Mouse (Mus musculus): ENCODE measurements around the gene Poc1a. TPM values are rescaled to one million over a fixed set of nuclear protein-coding genes. Genes with fewer than 3 reads are reported as not detected.
A peak's percentile ranks its signal among the peaks of the same experiment; 100 is the strongest.

Gene Poc1a
- total RNA-seq (2021) (1 to 10 TPM; 3.4 to 5.4 TPM), polyA plus RNA-seq (2012; rRNA removed) (5.4 and 7.1 TPM in 2 replicates)
- long read RNA-seq, partial matches to known transcripts, result 0 of 4 reads
- long read RNA-seq, other reads (novel, unspliced or antisense), result 1 of 4 reads

GRCm38 (mm10) chr9:106280808-106281544 is at the start of gene Poc1a:
Gene Poc1a, plus strand, starts transcription at chr9:106281061.
- peak; percentile 94 for DNase-seq

GRCm38 (mm10) chr9:106231220-106231619 is 49.6 kb upstream of the Poc1a start:
- DNase-seq, result peak; percentile 22

DNA sequence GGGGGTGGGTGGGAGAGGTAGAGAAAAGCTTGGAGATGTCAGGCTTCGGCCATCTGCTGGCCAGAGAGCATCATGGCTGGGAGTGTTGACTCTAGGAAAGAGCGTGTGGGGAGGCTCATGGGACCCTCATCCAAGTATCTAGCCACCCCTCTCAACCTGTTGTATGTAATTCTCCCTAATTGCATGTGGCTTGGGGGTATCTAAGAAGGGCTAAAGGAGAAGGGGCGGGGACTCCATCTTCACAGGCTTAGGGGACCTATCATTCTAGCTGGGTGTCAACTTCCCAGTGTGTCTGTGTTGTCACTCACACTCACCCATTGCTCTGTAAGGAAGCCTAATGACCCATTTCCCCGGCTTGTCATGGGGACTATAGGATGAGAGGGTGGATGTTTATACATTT is 49.0 kb upstream of the Poc1a start:
- DNase-seq, result no peak

DNA sequence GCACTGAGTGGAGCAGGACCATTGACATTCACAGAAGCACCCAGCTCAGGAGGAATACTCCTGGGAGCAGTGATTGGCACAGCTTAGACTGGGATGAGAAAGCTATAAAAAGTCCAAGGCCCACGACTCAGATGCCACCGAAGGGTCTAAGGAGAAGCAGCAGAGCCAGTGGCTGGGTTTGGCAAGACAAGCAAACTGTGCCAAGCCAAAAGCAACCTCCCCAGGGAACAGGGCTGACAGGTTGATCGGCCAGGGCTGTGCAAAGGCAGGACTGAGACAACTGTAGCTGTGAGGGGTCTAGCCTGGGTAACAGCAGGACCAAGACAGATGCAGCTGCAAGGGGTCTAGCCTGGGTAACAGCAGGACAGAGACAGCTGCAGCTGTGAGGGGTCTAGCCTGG is 47.9 kb upstream of the Poc1a start:
- DNase-seq, result no peak

DNA sequence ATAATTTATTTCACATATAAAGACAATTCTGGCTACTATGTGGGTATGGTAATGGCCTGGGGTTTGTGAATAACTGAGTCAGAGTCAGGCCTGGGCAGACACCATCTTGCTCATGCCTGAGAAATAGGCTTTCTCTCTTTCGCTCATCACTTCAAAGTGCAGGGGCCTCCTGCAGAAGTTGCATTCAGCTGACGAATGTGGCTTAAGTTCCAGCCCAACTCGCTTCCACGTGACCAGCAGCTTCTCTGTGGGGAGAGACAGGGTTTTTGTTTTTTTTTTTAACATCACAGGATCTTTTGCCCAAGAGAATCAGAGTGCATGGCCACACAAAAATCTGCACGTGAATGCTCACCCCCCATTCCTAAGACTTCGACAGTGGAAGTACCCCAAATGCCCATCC is 46.9 kb upstream of the Poc1a start:
- DNase-seq, result no peak

DNA sequence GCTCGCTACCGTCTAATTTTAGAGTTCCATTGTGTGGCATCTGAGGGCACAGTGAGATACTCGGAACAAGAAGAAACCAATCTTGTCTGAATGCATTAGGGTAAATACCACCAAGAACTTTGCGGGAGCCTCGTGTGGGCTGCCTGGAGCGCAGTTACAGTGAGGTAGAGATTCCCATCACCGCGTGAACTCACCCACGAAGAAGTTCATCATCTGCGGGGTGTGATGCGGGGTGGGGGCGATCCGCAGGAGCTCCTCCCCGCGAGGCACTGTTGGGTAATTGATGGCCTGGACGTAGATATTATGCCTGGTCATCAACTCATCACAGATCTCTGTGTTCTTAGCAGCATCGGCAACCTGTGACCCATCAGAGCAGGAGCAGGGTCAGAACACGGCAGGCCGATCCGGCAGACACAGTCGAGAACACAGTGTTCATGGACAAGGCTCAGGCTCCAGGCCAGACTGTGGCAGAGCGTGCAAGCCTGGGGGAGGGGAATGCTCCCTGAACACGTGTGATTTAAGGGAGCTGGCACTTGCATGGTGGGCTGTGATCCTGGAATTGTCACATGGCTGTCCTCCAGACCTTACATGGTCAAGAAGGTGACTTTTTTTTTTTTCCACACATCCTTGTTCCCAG is 45.5 kb upstream of the Poc1a start:
- no peak for DNase-seq

DNA sequence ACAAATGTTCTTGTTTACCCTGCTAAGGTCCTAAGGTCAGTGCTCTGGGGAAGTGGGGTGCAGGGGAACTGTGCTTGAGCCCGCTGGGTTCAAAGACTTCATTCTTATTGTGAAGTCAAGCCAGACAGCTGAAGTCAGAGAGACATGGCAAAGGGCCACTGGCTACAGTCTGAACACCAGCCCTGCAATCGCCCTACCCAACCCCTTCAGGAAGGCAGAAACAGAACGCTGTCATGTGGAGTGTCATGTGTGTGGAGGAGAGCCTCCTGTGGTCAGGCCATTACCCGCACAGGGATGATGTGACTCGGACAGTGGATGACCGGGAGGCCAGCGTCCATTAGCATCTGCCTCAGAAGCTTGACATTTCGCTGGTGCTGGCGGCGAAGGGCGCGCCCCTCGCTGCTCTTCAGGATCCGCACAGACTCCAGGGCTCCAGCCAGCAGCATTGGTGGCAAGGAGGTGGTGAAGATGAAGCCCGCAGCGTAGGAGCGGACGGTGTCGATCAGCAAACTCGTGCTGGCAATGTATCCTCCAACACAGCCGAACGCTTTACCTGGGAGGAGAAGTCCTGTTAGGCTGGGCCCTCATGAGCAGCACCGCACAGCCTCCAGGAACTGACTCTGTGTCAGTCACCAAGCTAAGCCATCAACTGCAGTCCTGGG is 44.6 kb upstream of the Poc1a start:
- peak; percentile 42 for DNase-seq

- DNase-seq, result no peak
These were observed 44.0 kb upstream of the Poc1a start for GRCm38 (mm10) chr9:106236818-106237211.

DNA sequence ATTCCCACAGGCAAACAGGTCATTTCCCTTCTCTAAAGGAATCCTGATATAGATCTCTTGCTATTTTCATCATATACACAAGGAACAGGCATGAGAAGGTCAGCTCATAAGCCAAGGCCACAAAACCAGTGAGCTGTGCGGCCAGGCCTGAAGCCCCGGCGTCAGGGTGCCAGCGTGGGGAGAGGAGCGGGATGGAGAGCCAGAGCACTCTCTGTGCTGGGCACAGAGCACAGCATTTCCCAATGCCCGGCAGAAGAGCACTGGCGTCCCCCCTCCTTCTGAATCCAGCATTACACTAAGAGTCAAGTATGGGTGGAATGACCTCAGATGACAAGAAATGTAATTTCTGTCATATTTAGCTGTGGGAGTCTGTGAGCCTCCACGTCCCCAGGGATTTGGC is 43.5 kb upstream of the Poc1a start:
- DNase-seq, result peak; percentile 51

- DNase-seq, result peak; percentile 18
These were observed 43.0 kb upstream of the Poc1a start for GRCm38 (mm10) chr9:106237878-106238277.

DNA sequence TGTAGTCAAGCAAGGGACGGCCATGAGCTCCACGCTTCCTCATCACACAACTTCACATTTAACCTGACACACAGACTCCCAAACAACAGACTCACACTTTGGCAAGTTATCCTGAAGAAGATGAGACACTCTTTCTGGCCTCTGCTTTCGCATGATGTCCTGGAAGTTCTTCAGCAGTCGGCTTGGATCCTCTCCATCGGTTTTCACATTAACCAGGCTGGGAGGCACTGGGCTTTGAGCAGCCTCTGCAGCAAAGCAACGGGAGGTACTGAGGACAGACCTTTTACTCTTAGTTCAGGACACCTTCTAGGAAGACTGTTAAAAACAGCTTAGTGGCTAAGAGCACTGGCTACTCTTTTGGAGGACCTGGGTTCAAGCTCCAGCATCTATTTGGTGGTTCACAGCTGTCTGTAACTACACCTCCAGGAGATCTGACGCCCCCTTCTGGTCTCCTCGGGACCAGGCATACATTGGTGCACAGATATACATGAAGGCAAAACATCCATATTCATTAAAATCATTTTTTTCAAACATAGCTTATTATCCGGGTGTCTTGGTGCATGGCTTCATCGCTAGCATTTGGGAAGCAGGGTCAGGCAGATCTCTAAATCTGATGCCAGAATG is 39.2 kb upstream of the Poc1a start:
- DNase-seq, result no peak

DNA sequence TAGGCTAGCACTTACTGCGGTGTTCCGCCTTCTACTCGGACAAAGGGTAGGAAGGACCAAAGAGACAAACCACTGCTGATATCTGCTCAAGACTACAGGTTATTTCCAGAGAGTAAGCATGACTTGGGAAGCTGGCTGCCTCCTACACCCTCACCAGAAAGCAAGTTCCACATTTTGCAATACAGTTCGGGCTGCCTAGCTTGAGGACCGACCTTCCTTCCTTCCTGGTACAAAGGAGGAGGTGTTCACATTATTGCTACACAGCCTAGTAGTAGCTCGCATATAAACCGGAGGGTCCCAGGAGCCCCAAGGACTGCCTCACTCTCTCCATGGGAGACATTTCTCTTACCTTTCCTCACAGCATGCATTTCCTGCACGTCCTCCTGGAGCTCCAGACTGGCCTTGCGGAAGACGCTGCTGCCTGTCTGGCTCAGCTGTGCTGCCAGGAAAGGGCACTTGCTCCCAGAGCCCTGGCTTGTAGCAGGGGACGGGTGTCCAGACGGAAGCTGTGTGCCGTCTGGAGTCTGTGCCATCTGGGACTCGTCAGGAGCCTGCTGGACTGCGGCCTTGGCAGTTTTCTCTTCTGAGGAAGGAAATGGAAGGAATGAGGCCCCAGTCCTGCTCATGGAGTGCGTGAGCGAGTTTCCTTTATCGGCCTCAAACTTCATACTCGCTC is 37.9 kb upstream of the Poc1a start:
- peak; percentile 64 for DNase-seq

- no peak for DNase-seq
These were observed 31.3 kb upstream of the Poc1a start for GRCm38 (mm10) chr9:106249550-106249949.

- peak; percentile 40 for DNase-seq
These were observed 30.6 kb upstream of the Poc1a start for GRCm38 (mm10) chr9:106250245-106250644.

DNA sequence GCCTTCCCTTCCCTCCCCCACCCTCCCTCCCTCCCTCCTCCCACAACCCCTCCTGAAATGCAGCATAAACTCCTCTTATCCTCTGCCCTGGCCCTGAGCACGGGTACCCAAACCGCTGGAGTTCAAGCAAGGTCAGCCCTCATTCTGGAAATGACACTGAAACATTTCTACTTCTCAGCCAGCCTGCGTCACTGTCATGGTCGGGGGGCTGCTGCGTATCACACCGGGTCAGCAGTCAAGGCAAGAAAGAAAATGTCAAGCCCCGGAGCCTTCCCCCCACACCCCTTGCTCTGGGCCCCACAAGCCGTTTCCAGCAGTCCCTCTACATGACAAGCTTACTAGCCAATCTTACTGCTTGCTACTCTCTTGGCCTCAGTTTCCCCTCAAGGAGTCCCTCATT is 29.8 kb upstream of the Poc1a start:
- peak; percentile 51 for DNase-seq

DNA sequence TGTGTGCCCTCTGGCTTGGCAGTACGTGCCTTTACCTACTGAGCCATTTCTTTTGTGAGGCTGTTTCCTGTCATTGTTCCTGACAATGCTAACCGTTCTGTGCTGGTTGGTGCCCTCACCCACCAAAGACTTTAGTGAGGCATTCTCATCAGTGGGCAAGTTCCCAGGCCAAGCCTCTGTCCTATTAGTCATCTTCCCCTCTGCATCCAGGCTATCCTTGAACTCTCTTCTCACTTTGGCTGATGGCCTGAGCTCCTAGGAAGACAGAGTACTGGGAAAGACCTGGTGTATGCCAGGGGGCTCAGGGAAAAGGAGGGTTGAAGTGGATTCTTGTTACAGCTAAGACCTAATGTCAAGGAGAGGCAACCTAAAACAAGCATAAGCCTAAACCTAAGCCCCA is 26.9 kb upstream of the Poc1a start:
- DNase-seq, result peak; percentile 82

DNA sequence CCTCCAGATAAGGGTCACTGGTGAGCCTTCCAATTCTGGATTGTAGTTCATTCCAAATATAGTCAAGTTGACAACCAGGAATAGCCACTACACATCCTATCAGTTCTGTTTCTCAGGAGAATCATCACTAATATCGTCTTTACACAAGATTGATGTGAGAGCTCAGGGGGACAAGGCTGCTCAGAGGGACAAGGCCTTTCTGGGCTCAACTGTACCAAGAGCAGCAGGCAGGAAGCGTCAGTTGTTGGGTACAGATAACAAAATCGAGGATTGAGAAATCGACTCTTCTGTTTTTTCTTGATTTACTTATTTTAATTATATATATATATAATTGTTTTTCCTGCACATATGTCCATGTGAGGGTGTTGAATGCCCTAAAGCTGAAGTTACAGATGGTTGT is 22.4 kb upstream of the Poc1a start:
- no peak for DNase-seq

DNA sequence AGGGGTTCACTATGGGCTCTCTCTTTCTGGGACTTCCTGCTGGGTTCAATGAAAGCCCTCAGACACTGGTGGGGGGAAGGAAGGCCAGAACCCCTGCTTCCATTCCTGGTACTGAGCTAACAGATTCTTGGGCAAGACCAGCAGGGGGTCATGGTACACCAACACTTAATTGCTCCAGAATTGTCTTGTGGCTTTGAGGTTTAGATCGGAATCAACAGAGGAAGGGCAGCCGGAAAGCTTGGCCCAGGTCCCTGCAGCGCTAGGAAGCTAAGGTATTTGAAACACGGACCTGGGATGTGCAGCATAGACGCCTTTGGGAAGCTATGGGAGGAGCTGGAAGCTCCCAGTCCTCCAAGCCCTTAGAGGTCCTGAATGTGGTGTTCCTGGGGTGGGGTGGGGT is 21.9 kb upstream of the Poc1a start:
- DNase-seq, result no peak

DNA sequence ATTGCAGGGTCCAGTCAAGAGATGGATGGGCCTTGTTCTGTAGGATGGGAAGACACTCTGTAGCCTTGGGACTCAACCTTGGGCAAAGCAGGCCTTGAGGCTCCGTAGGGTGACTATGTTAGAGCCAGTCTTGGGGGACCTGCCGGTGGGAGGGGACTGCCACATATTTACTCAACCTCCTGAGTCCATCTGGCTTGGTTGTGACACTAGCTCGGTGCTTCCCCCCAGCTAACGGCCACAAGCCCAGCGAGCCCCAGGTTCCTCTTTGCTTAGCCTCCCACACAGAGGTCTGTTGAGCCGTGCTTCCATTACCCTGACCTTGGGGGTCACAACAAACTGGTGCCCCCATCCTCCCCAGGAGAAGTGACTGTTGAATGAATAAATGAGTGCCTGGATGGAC is 19.8 kb upstream of the Poc1a start:
- DNase-seq, result no peak

DNA sequence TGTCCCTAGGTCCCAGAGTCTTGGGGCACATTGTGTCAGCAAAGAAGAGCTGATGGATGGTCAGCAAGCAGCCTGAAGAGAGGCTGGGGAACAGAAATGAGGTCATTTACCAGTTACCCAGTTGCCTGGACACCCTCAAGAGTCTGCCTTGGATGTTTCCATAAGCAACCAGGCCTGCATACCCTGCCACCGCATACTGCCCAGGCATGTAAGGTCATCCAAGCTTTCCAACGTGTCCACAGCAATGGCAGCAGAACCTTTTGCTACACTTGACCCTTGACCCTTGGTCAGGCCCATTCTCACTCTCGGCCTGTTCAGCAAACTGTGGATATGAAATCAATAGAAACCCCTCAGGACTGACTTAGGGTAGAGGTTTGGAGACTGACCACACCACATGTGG is 19.4 kb upstream of the Poc1a start:
- no peak for DNase-seq

DNA sequence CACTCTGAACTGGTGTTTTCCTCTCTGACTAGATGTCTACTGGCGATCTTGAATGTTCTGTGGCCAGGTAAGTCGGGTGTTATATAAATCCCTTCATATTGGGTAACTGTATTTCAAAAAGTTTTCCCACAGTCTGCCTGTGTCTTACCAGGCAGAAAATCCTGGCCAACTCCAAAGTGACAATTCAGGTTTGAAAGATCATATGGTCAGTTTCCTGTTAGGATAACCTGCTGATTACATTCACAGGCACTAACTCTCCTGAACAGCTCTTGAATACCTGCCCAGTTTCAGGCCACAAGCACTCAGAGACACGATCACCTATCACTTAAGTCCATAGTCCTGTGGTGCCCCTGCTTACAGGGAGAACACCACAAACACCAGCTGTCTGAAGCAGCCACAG is 18.8 kb upstream of the Poc1a start:
- no peak for DNase-seq

GRCm38 (mm10) chr9:106263381-106263924 is 17.4 kb upstream of the Poc1a start:
- DNase-seq, result no peak

All from adrenal gland, adult 2 months (tissue).